Mouse (Mus musculus) naive thymus-derived CD4-positive, alpha-beta T cell, adult 2 months (primary cell): ENCODE data around the gene Lyrm7.
A peak's percentile ranks its signal among the peaks of the same experiment; 100 is the strongest.

Experiments used
- DNase-seq: peaks from one replicate; pipeline ENCODE4 v3.0.0-alpha.2; 2011; ENCODE audit warnings: low read depth

The Lyrm7 gene

DNA sequence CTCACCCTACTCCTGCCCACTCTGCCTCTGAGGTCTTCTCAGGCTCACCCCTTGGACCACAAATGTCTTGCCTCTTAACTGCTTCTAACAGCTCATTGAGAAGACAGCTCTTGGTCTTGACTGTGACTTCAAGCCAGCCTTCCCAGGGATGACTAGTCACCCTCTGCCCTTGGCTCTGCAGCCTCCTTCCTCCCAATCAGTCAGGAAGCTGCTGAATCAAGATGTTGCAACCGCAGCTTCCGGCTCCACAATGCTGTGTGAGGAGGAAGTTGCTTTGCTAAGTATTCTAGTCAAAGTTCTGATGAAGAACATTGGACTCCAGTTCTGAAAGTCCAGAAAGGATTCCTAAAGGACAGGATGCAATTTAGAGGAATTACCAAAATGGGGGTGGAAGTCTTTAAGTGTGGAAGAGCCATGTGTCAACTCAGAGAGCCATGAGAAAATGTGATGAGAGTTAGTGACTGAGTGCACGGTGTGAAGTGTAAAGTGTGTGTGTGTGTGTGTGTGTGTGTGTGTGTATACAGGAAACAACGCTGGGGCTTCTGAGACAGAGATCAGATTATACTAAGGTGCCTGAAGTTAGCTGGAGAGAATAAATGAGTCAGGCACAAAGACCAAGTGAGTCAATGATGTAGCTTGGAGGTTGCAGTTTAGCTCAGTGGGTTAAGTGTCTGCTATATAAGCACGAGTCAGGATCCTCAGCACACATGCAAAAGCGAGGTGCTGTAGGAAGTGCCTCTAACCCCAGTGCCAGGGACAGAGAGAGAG, 58.7 kb downstream of the Lyrm7 start:
- DNase-seq, result peak; percentile 94

DNA sequence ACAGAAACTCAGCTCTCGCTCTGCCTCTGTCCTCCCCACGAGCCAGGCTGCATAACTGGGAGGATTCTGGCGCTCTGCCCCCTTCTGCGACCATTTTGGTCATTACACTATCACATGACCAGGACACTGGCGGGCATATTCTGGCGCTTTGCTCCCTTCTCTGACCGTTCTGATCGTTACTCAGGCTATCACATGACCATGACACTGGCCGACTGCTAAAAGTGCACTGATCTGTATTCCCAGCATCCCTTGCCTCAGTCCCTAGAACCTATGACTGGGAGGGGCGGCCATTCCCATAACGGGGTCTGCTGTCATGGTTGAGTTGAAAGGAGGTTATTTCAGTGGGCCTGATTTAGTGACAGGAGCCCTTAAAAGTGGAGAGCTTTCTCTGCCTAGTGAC, 64.2 kb downstream of the Lyrm7 start:
- DNase-seq, result no peak

GRCm38 (mm10) chr11:54794678-54795077, 66.0 kb downstream of the Lyrm7 start:
- DNase-seq, result no peak

DNA sequence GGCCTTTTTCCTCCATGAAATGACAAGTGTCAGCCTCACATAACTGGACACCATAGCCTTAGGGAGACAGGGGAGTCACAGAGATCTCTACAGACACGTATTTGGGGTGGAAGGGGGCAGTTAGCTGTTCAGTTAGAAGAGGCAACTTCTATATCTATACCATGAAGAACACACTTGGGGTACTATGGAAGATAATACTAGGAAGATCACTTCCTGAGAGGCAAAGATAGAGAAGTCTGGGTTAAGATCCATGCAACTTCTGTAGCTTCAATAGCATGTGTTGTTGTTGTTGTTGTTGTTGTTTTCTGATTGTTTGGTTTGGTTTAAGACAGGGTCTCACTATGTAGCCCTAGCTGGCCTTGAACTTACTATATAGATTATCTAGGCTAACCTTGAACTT, 67.5 kb downstream of the Lyrm7 start:
- DNase-seq, result no peak

- DNase-seq, result no peak
Observed at GRCm38 (mm10) chr11:54791458-54791857, 69.3 kb downstream of the Lyrm7 start.

- peak; percentile 97 for DNase-seq
Observed at GRCm38 (mm10) chr11:54787488-54788474, 72.9 kb downstream of the Lyrm7 start, which contains the start of gene Cdc42se2. Gene Cdc42se2 (minus strand): TSS chr11:54787675.

- peak; percentile 71 for DNase-seq
Observed at GRCm38 (mm10) chr11:54786858-54787487, 73.7 kb downstream of the Lyrm7 start.

DNA sequence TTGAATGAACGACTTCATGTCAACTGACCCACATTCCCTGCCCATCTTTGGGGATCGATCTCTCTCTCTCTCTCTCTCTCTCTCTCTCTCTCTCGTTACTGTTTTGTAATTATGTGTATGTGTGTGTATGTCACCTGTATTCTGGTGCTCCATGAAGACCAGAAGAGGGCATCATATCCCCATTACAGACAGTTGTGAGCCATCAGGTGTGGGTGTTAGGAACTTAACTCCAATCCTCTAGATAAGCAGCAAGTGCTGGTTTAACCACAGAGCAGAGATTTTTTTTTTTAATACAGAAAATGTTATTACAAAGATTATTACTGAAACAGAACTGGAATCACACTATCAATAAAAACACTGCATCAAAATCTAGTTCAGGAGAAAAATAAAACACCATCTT, 75.2 kb downstream of the Lyrm7 start:
- DNase-seq, result no peak

DNA sequence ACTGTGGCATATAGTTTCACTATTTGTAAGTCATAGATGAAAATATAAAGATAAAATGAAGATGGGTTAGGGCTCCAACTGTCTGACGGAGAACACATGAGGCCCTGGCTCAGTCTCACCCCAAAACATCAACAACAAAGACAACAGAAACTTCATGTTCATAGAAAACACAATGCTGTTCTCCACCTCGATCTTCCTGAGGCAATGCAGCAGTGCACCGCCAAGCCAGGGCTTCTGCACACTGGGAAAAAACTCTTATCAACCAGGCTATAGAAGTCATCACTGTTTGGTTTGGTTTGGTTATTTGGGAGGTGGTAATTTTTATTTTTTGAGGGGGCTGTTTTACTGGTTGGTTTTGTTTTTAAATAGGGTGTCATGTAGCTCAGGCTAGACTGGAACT, 76.3 kb downstream of the Lyrm7 start:
- DNase-seq, result no peak

GRCm38 (mm10) chr11:54782253-54782652, 78.5 kb downstream of the Lyrm7 start:
- DNase-seq, result no peak

GRCm38 (mm10) chr11:54779946-54780345, 80.8 kb downstream of the Lyrm7 start:
- no peak for DNase-seq

- DNase-seq, result peak; percentile 37
Observed at GRCm38 (mm10) chr11:54778131-54778844, 82.4 kb downstream of the Lyrm7 start.

DNA sequence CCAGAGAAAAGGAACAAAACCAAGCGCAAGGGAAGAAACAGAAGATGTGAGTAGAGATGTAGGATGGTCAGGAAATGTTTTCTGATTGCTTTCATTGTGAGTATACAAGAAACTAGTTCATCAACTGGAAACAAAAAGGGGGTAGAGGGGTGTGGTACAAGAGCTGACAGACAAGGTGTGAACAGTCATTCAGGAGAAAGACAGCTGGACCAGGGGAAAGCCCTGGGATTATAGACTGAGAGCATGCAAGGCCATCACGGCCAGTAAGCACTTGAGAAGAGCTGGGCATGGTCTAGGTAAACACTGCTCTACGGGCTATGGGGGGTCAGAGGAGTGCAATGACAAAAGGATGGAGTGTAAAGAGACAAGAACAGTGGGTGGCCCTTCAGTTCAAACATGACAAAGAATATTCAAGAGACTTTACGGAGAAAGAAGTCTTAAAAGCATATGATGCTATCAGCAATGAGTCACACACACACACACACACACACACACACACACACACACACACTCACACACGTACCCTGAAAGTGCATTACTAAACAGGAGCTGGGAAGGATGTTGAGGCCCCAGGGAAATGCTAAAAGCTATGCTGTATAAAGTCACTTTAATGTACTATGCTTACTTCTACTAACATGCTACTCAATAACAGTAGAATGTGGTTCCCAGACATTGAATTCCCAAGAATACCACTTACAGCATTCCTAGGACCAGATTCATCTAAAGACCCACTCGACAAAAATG, 83.2 kb downstream of the Lyrm7 start:
- peak; percentile 51 for DNase-seq
